Mouse (Mus musculus): ENCODE results near the gene A630095N17Rik. TPM values are rescaled to one million over a fixed set of nuclear protein-coding genes. Genes with fewer than 3 reads are reported as not detected.

The A630095N17Rik gene
- polyA plus RNA-seq, 1 experiment = not detected

- H3K4me1 ChIP-seq (replicated peaks; ENCODE audit: control insufficient read depth, insufficient read depth, low read length) = peaks cover 68% of the 10 kb centered on the region
- WGBS = 86% methylated on average over 4 of the region's 4 CpGs
- DNase-seq = no peak
- H3K27ac ChIP-seq (ENCODE audit: control insufficient read depth, insufficient read depth, low read length) = no peak overlapping the region
- H3K27me3 ChIP-seq (ENCODE audit: control insufficient read depth, insufficient read depth, low read length) = no peaks in the 10 kb centered on the region
- H3K4me3 ChIP-seq (ENCODE audit: control insufficient read depth, insufficient read depth, low read length) = no peak overlapping the region
- TF ChIP-seq CTCF (IDR thresholded peaks at IDR 0.05; ENCODE audit: borderline replicate concordance, control insufficient read depth, extremely low read depth, insufficient read depth, low read length, poor library complexity) (no peak), POLR2A (IDR thresholded peaks at IDR 0.05; ENCODE audit: control insufficient read depth, extremely low read depth, insufficient read depth, low read length, poor library complexity) (no peak)
- H3K36me3 ChIP-seq (ENCODE audit: control insufficient read depth, insufficient read depth, low read length) = peaks cover 15% of the 10 kb centered on the region
These were observed 19.4 kb downstream of the A630095N17Rik start for GRCm38 (mm10) chr1:75212542-75212941.

- no peak for TF ChIP-seq CTCF (IDR thresholded peaks at IDR 0.05; ENCODE audit: borderline replicate concordance, control insufficient read depth, extremely low read depth, insufficient read depth, low read length, poor library complexity)
- TF ChIP-seq POLR2A (IDR thresholded peaks at IDR 0.05; ENCODE audit: control insufficient read depth, extremely low read depth, insufficient read depth, low read length, poor library complexity) = no peak
- DNase-seq = no peak
- Histone ChIP-seq H3K36me3 (ENCODE audit: control insufficient read depth, insufficient read depth, low read length) (peaks cover 15% of the 10 kb centered on the region), H3K4me3 (ENCODE audit: control insufficient read depth, insufficient read depth, low read length) (peak overlapping the region; percentile 58), H3K27ac (ENCODE audit: control insufficient read depth, insufficient read depth, low read length) (no peak overlapping the region), H3K4me1 (replicated peaks; ENCODE audit: control insufficient read depth, insufficient read depth, low read length) (peaks cover 55% of the 10 kb centered on the region), H3K27me3 (ENCODE audit: control insufficient read depth, insufficient read depth, low read length) (no peaks in the 10 kb centered on the region)
- 8% methylated on average over 17 of the region's 17 CpGs for WGBS
These were observed 20.7 kb downstream of the A630095N17Rik start for GRCm38 (mm10) chr1:75211141-75211708.

- H3K27me3 ChIP-seq (ENCODE audit: control insufficient read depth, insufficient read depth, low read length) = no peaks in the 10 kb centered on the region
- peak within 1 kb of the TSS; percentile 58 for H3K4me3 ChIP-seq (ENCODE audit: control insufficient read depth, insufficient read depth, low read length)
- DNase-seq = peak; percentile 96
- WGBS = 3% methylated on average over 42 of the region's 42 CpGs
- H3K27ac ChIP-seq (ENCODE audit: control insufficient read depth, insufficient read depth, low read length) = no peak within 1 kb of the TSS
- H3K4me1 ChIP-seq (replicated peaks; ENCODE audit: control insufficient read depth, insufficient read depth, low read length) = peaks cover 47% of the 10 kb centered on the region
- H3K36me3 ChIP-seq (ENCODE audit: control insufficient read depth, insufficient read depth, low read length) = peaks cover 8% of the 10 kb centered on the region
- TF ChIP-seq CTCF (IDR thresholded peaks at IDR 0.05; ENCODE audit: borderline replicate concordance, control insufficient read depth, extremely low read depth, insufficient read depth, low read length, poor library complexity) = peak; percentile 16; the same call in 1 of the 2 replicates
- TF ChIP-seq POLR2A (IDR thresholded peaks at IDR 0.05; ENCODE audit: control insufficient read depth, extremely low read depth, insufficient read depth, low read length, poor library complexity) = peak; percentile 70
These were observed 21.5 kb downstream of the A630095N17Rik start, which contains the start of the genes Glb1l and Stk16 for GRCm38 (mm10) chr1:75210136-75211087. Gene Glb1l, minus strand, starts transcription at chr1:75210813. Gene Stk16, plus strand, starts transcription at chr1:75210838.

- DNase-seq = peak; percentile 50
- WGBS = 15% methylated on average over 34 of the region's 34 CpGs
- H3K27ac ChIP-seq (ENCODE audit: control insufficient read depth, insufficient read depth, low read length) = no peak overlapping the region
- H3K4me1 ChIP-seq (replicated peaks; ENCODE audit: control insufficient read depth, insufficient read depth, low read length) = peaks cover 39% of the 10 kb centered on the region
- TF ChIP-seq POLR2A (IDR thresholded peaks at IDR 0.05; ENCODE audit: control insufficient read depth, extremely low read depth, insufficient read depth, low read length, poor library complexity) = 0 out of 2 replicates have a peak, but pooled peaks have one; percentile 38
- TF ChIP-seq CTCF (IDR thresholded peaks at IDR 0.05; ENCODE audit: borderline replicate concordance, control insufficient read depth, extremely low read depth, insufficient read depth, low read length, poor library complexity) = no peak
- peaks cover under 1% of the 10 kb centered on the region; the same call in 1 of the 2 replicates for H3K36me3 ChIP-seq (ENCODE audit: control insufficient read depth, insufficient read depth, low read length)
- H3K4me3 ChIP-seq (ENCODE audit: control insufficient read depth, insufficient read depth, low read length) = peak overlapping the region; percentile 52
- H3K27me3 ChIP-seq (ENCODE audit: control insufficient read depth, insufficient read depth, low read length) = no peaks in the 10 kb centered on the region
These were observed 22.8 kb downstream of the A630095N17Rik start for GRCm38 (mm10) chr1:75208967-75209678.

GRCm38 (mm10) chr1:75201236-75201635 lies 30.7 kb downstream of the A630095N17Rik start:
- Histone ChIP-seq H3K4me1 (replicated peaks; ENCODE audit: control insufficient read depth, insufficient read depth, low read length) (no peaks in the 10 kb centered on the region), H3K27me3 (ENCODE audit: control insufficient read depth, insufficient read depth, low read length) (no peaks in the 10 kb centered on the region), H3K36me3 (ENCODE audit: control insufficient read depth, insufficient read depth, low read length) (peaks cover 21% of the 10 kb centered on the region; the same call in 1 of the 2 replicates), H3K27ac (ENCODE audit: control insufficient read depth, insufficient read depth, low read length) (no peak overlapping the region), H3K4me3 (ENCODE audit: control insufficient read depth, insufficient read depth, low read length) (no peak overlapping the region)
- no peak for DNase-seq
- no peak for TF ChIP-seq CTCF (IDR thresholded peaks at IDR 0.05; ENCODE audit: borderline replicate concordance, control insufficient read depth, extremely low read depth, insufficient read depth, low read length, poor library complexity)
- no peak for TF ChIP-seq POLR2A (IDR thresholded peaks at IDR 0.05; ENCODE audit: control insufficient read depth, extremely low read depth, insufficient read depth, low read length, poor library complexity)
- WGBS = 100% methylated on average over 1 of the region's 1 CpGs

- WGBS = under 1% methylated on average over 19 of the region's 19 CpGs
- Histone ChIP-seq H3K27ac (ENCODE audit: control insufficient read depth, insufficient read depth, low read length) (peak overlapping the region; percentile 8; the same call in 1 of the 2 replicates), H3K4me1 (replicated peaks; ENCODE audit: control insufficient read depth, insufficient read depth, low read length) (peaks cover 11% of the 10 kb centered on the region), H3K36me3 (ENCODE audit: control insufficient read depth, insufficient read depth, low read length) (peaks cover 2% of the 10 kb centered on the region; the same call in 1 of the 2 replicates), H3K27me3 (ENCODE audit: control insufficient read depth, insufficient read depth, low read length) (no peaks in the 10 kb centered on the region), H3K4me3 (ENCODE audit: control insufficient read depth, insufficient read depth, low read length) (peak overlapping the region; percentile 80)
- TF ChIP-seq CTCF (IDR thresholded peaks at IDR 0.05; ENCODE audit: borderline replicate concordance, control insufficient read depth, extremely low read depth, insufficient read depth, low read length, poor library complexity) (no peak), POLR2A (IDR thresholded peaks at IDR 0.05; ENCODE audit: control insufficient read depth, extremely low read depth, insufficient read depth, low read length, poor library complexity) (no peak)
- no peak for DNase-seq
These were observed 39.5 kb downstream of the A630095N17Rik start for GRCm38 (mm10) chr1:75192452-75192851.
